Mouse (Mus musculus) kidney, postnatal 36 days (tissue): Measurements from ENCODE around the gene Snx7.

Experiments used
- DNase-seq, 2 experiments: peaks; one replicate each; pipeline ENCODE4 v3.0.0; 2021 to 2022; ENCODE audit warnings: mixed read lengths in 2 of 2

Snx7 gene

GRCm38 (mm10) chr3:117814218-117814617 is 54.5 kb downstream of the Snx7 start:
- DNase-seq: no peak

GRCm38 (mm10) chr3:117812135-117812534 is 56.6 kb downstream of the Snx7 start:
- no peak for DNase-seq

DNA sequence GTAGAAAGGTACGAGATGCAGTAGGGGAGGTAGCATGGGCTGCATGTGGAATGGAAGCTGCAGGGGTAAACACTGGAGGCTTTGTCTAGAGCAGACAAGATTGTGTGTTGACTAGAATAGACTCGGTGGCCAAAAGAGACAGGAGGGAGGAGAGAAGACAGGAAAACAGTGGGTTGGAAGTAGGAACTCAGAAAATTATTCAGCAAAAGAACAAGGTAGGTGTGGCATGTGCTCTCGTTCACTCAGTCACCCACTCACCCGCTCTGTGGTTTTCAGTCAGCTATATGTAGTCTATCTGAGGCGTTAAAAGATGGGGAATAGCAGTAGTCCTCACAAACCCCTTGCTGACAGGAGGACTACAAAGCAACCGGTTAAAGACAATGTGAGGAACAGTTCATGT is 63.0 kb downstream of the Snx7 start:
- DNase-seq: no peak

DNA sequence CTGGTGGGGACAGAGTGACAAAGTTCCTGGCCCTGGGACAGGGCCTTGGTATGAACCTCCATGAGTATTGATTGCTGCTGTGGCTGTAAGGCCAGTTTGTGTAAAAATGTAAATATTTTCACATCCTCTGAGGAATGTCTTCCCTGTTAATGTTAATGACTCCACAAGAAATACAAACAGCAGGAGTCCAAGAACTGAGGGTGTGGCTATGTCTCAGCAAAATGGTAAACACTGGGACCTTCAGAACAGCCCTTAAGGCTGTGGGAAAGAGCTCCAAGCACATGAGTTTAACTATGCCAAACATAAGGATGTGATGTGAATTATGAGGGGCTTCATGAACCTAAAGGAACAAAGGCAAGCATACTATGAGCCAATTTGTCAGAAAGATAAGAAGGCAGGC is 74.2 kb downstream of the Snx7 start:
- no peak for DNase-seq

GRCm38 (mm10) chr3:117791951-117792350 is 76.8 kb downstream of the Snx7 start:
- no peak for DNase-seq

GRCm38 (mm10) chr3:117791273-117791672 is 77.5 kb downstream of the Snx7 start:
- DNase-seq: no peak

- peak; percentile 12 to 33 for DNase-seq
Measured at GRCm38 (mm10) chr3:117788800-117789693, 79.7 kb downstream of the Snx7 start.

- peak; percentile 52 to 68 for DNase-seq
Measured at GRCm38 (mm10) chr3:117787247-117787646, 81.5 kb downstream of the Snx7 start.

GRCm38 (mm10) chr3:117752151-117752757 is 116.5 kb downstream of the Snx7 start:
- no peak for DNase-seq

GRCm38 (mm10) chr3:117751665-117752064 is 117.1 kb downstream of the Snx7 start:
- peak in 1 of 2 experiments; percentile 1 for DNase-seq

DNA sequence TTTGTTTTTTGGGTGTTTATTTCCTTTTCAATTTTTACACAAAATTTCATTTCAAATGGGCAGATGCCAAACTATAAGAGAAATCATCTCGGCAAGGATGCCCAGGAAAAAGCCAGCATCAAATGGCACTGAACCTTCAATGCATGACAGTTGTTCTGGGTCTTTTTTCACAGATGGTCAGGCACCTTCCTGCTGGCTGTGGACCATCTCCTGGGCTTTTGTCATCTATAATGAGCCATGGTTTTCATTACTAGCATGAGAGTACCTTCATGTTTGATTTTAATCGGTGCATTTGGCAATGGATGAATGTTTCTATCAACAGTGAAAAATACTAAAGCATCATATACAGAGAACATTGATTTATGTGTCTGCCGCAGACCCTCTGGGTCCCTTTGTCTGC is 119.5 kb downstream of the Snx7 start:
- DNase-seq: no peak

- no peak for DNase-seq
Measured at GRCm38 (mm10) chr3:117739760-117740159, 129.0 kb downstream of the Snx7 start.

GRCm38 (mm10) chr3:117732661-117733060 is 136.1 kb downstream of the Snx7 start:
- no peak for DNase-seq
